Mouse (Mus musculus): ENCODE results near the gene Actn2. TPM values are rescaled to one million over a fixed set of nuclear protein-coding genes. Genes with fewer than 3 reads are reported as not detected.
A peak's percentile ranks its signal among the peaks of the same experiment; 100 is the strongest.

The Actn2 gene
- polyA plus RNA-seq, 1 experiment from 2014 or later, result 3.8 TPM

- no peaks in the 10 kb centered on the region for H3K9me3 ChIP-seq (ENCODE audit: control insufficient read depth, low read length)
- no peaks in the 10 kb centered on the region; the same call in 1 of the 2 replicates for H3K36me3 ChIP-seq (ENCODE audit: control insufficient read depth, insufficient read depth, low read length)
- WGBS, result 83% methylated on average over 8 of the region's 8 CpGs
- H3K4me1 ChIP-seq (ENCODE audit: control insufficient read depth, insufficient read depth, low read depth, low read length), result no peaks in the 10 kb centered on the region
- H3K27me3 ChIP-seq (replicated peaks; ENCODE audit: control insufficient read depth, insufficient read depth, low read length), result no peaks in the 10 kb centered on the region
- no peak overlapping the region for H3K27ac ChIP-seq (ENCODE audit: low read depth, low read length)
- ATAC-seq, result no peak
- H3K4me3 ChIP-seq (ENCODE audit: low read length), result no peak overlapping the region
- H3K9ac ChIP-seq (ENCODE audit: low read depth, low read length), result no peak overlapping the region
- H3K4me2 ChIP-seq (ENCODE audit: low read length), result no peak overlapping the region
Observed at GRCm38 (mm10) chr13:12308473-12308872, 32.1 kb downstream of the Actn2 start.

- WGBS, result 79% methylated on average over 4 of the region's 4 CpGs
- H3K9me3 ChIP-seq (ENCODE audit: control insufficient read depth, low read length), result no peaks in the 10 kb centered on the region
- no peaks in the 10 kb centered on the region; the same call in 1 of the 2 replicates for H3K36me3 ChIP-seq (ENCODE audit: control insufficient read depth, insufficient read depth, low read length)
- no peak for ATAC-seq
- H3K4me2 ChIP-seq (ENCODE audit: low read length), result no peak overlapping the region
- H3K9ac ChIP-seq (ENCODE audit: low read depth, low read length), result no peak overlapping the region
- no peak overlapping the region for H3K27ac ChIP-seq (ENCODE audit: low read depth, low read length)
- no peaks in the 10 kb centered on the region for H3K4me1 ChIP-seq (ENCODE audit: control insufficient read depth, insufficient read depth, low read depth, low read length)
- no peak overlapping the region for H3K4me3 ChIP-seq (ENCODE audit: low read length)
- no peaks in the 10 kb centered on the region for H3K27me3 ChIP-seq (replicated peaks; ENCODE audit: control insufficient read depth, insufficient read depth, low read length)
Observed at GRCm38 (mm10) chr13:12307286-12307685, 33.3 kb downstream of the Actn2 start.

- 86% methylated on average over 8 of the region's 8 CpGs for WGBS
- no peak overlapping the region for H3K4me3 ChIP-seq (ENCODE audit: low read length)
Observed at GRCm38 (mm10) chr13:12305540-12305939, 35.0 kb downstream of the Actn2 start.

GRCm38 (mm10) chr13:12304991-12305390, 35.6 kb downstream of the Actn2 start:
- Histone ChIP-seq H3K9ac (ENCODE audit: low read depth, low read length) (no peak overlapping the region), H3K27ac (ENCODE audit: low read depth, low read length) (no peak overlapping the region), H3K36me3 (ENCODE audit: control insufficient read depth, insufficient read depth, low read length) (no peaks in the 10 kb centered on the region; the same call in 1 of the 2 replicates), H3K27me3 (replicated peaks; ENCODE audit: control insufficient read depth, insufficient read depth, low read length) (no peaks in the 10 kb centered on the region), H3K9me3 (ENCODE audit: control insufficient read depth, low read length) (no peaks in the 10 kb centered on the region), H3K4me3 (ENCODE audit: low read length) (no peak overlapping the region), H3K4me2 (ENCODE audit: low read length) (no peak overlapping the region), H3K4me1 (ENCODE audit: control insufficient read depth, insufficient read depth, low read depth, low read length) (no peaks in the 10 kb centered on the region)
- ATAC-seq, result no peak
- 87% methylated on average over 5 of the region's 5 CpGs for WGBS

More at GRCm38 (mm10) chr13:12305540-12305939, 35.0 kb downstream of the Actn2 start:
- H3K4me1 ChIP-seq (ENCODE audit: control insufficient read depth, insufficient read depth, low read depth, low read length), result no peaks in the 10 kb centered on the region
- H3K9me3 ChIP-seq (ENCODE audit: control insufficient read depth, low read length), result no peaks in the 10 kb centered on the region
- no peak overlapping the region for H3K27ac ChIP-seq (ENCODE audit: low read depth, low read length)
- H3K9ac ChIP-seq (ENCODE audit: low read depth, low read length), result no peak overlapping the region
- H3K27me3 ChIP-seq (replicated peaks; ENCODE audit: control insufficient read depth, insufficient read depth, low read length), result no peaks in the 10 kb centered on the region
- no peak overlapping the region for H3K4me2 ChIP-seq (ENCODE audit: low read length)
- H3K36me3 ChIP-seq (ENCODE audit: control insufficient read depth, insufficient read depth, low read length), result no peaks in the 10 kb centered on the region; the same call in 1 of the 2 replicates
- no peak for ATAC-seq

GRCm38 (mm10) chr13:12297777-12298176, 42.8 kb downstream of the Actn2 start:
- no peak for ATAC-seq
- no peak overlapping the region for H3K4me2 ChIP-seq (ENCODE audit: low read length)
- H3K4me1 ChIP-seq (ENCODE audit: control insufficient read depth, insufficient read depth, low read depth, low read length), result no peaks in the 10 kb centered on the region
- no peaks in the 10 kb centered on the region for H3K36me3 ChIP-seq (ENCODE audit: control insufficient read depth, insufficient read depth, low read length)
- no peaks in the 10 kb centered on the region for H3K9me3 ChIP-seq (ENCODE audit: control insufficient read depth, low read length)
- no peak overlapping the region for H3K9ac ChIP-seq (ENCODE audit: low read depth, low read length)
- H3K27me3 ChIP-seq (replicated peaks; ENCODE audit: control insufficient read depth, insufficient read depth, low read length), result no peaks in the 10 kb centered on the region
- 82% methylated on average over 6 of the region's 6 CpGs for WGBS
- H3K4me3 ChIP-seq (ENCODE audit: low read length), result no peak overlapping the region
- no peak overlapping the region for H3K27ac ChIP-seq (ENCODE audit: low read depth, low read length)

- H3K27me3 ChIP-seq (replicated peaks; ENCODE audit: control insufficient read depth, insufficient read depth, low read length), result no peaks in the 10 kb centered on the region
- H3K4me1 ChIP-seq (ENCODE audit: control insufficient read depth, insufficient read depth, low read depth, low read length), result no peaks in the 10 kb centered on the region
- H3K27ac ChIP-seq (ENCODE audit: low read depth, low read length), result no peak overlapping the region
- no peak overlapping the region for H3K9ac ChIP-seq (ENCODE audit: low read depth, low read length)
- WGBS, result 89% methylated on average over 3 of the region's 3 CpGs
- H3K9me3 ChIP-seq (ENCODE audit: control insufficient read depth, low read length), result no peaks in the 10 kb centered on the region
- no peak overlapping the region for H3K4me3 ChIP-seq (ENCODE audit: low read length)
- no peaks in the 10 kb centered on the region for H3K36me3 ChIP-seq (ENCODE audit: control insufficient read depth, insufficient read depth, low read length)
- ATAC-seq, result peak; percentile 63; the same call in 1 of the 2 replicates
- no peak overlapping the region for H3K4me2 ChIP-seq (ENCODE audit: low read length)
Observed at GRCm38 (mm10) chr13:12296701-12297100, 43.9 kb downstream of the Actn2 start.

- Histone ChIP-seq H3K9ac (ENCODE audit: low read depth, low read length) (no peak overlapping the region), H3K36me3 (ENCODE audit: control insufficient read depth, insufficient read depth, low read length) (no peaks in the 10 kb centered on the region), H3K4me1 (ENCODE audit: control insufficient read depth, insufficient read depth, low read depth, low read length) (no peaks in the 10 kb centered on the region)
Observed at GRCm38 (mm10) chr13:12293810-12294209, 46.8 kb downstream of the Actn2 start.

GRCm38 (mm10) chr13:12290700-12291099, 49.9 kb downstream of the Actn2 start:
- Histone ChIP-seq H3K9me3 (ENCODE audit: control insufficient read depth, low read length) (no peaks in the 10 kb centered on the region), H3K27me3 (replicated peaks; ENCODE audit: control insufficient read depth, insufficient read depth, low read length) (no peaks in the 10 kb centered on the region), H3K9ac (ENCODE audit: low read depth, low read length) (no peak overlapping the region), H3K27ac (ENCODE audit: low read depth, low read length) (no peak overlapping the region), H3K4me1 (ENCODE audit: control insufficient read depth, insufficient read depth, low read depth, low read length) (no peaks in the 10 kb centered on the region), H3K4me2 (ENCODE audit: low read length) (no peak overlapping the region), H3K36me3 (ENCODE audit: control insufficient read depth, insufficient read depth, low read length) (no peaks in the 10 kb centered on the region), H3K4me3 (ENCODE audit: low read length) (no peak overlapping the region)
- no peak for ATAC-seq
- 94% methylated on average over 7 of the region's 7 CpGs for WGBS

More at GRCm38 (mm10) chr13:12293810-12294209, 46.8 kb downstream of the Actn2 start:
- H3K4me2 ChIP-seq (ENCODE audit: low read length), result no peak overlapping the region
- 90% methylated on average over 7 of the region's 7 CpGs for WGBS
- no peaks in the 10 kb centered on the region for H3K9me3 ChIP-seq (ENCODE audit: control insufficient read depth, low read length)
- no peak overlapping the region for H3K27ac ChIP-seq (ENCODE audit: low read depth, low read length)
- H3K4me3 ChIP-seq (ENCODE audit: low read length), result no peak overlapping the region
- H3K27me3 ChIP-seq (replicated peaks; ENCODE audit: control insufficient read depth, insufficient read depth, low read length), result no peaks in the 10 kb centered on the region
- ATAC-seq, result no peak

- no peaks in the 10 kb centered on the region for H3K9me3 ChIP-seq (ENCODE audit: control insufficient read depth, low read length)
- no peaks in the 10 kb centered on the region for H3K36me3 ChIP-seq (ENCODE audit: control insufficient read depth, insufficient read depth, low read length)
- WGBS, result 90% methylated on average over 11 of the region's 11 CpGs
- H3K9ac ChIP-seq (ENCODE audit: low read depth, low read length), result no peak overlapping the region
- no peaks in the 10 kb centered on the region for H3K27me3 ChIP-seq (replicated peaks; ENCODE audit: control insufficient read depth, insufficient read depth, low read length)
- H3K4me3 ChIP-seq (ENCODE audit: low read length), result no peak overlapping the region
- no peaks in the 10 kb centered on the region for H3K4me1 ChIP-seq (ENCODE audit: control insufficient read depth, insufficient read depth, low read depth, low read length)
- no peak overlapping the region for H3K27ac ChIP-seq (ENCODE audit: low read depth, low read length)
- no peak overlapping the region for H3K4me2 ChIP-seq (ENCODE audit: low read length)
- ATAC-seq, result no peak
Observed at GRCm38 (mm10) chr13:12284528-12284927, 56.0 kb downstream of the Actn2 start.

- H3K9ac ChIP-seq (ENCODE audit: low read depth, low read length), result no peak overlapping the region
- H3K36me3 ChIP-seq (ENCODE audit: control insufficient read depth, insufficient read depth, low read length), result no peaks in the 10 kb centered on the region
- no peak overlapping the region for H3K27ac ChIP-seq (ENCODE audit: low read depth, low read length)
- no peaks in the 10 kb centered on the region for H3K9me3 ChIP-seq (ENCODE audit: control insufficient read depth, low read length)
- 76% methylated on average over 3 of the region's 3 CpGs for WGBS
- H3K4me2 ChIP-seq (ENCODE audit: low read length), result no peak overlapping the region
- H3K4me3 ChIP-seq (ENCODE audit: low read length), result no peak overlapping the region
- no peaks in the 10 kb centered on the region for H3K4me1 ChIP-seq (ENCODE audit: control insufficient read depth, insufficient read depth, low read depth, low read length)
- no peak for ATAC-seq
- no peaks in the 10 kb centered on the region for H3K27me3 ChIP-seq (replicated peaks; ENCODE audit: control insufficient read depth, insufficient read depth, low read length)
Observed at GRCm38 (mm10) chr13:12283826-12284225, 56.7 kb downstream of the Actn2 start.

All from hindbrain, embryonic 16.5 days (tissue).